Comparison of ENCODE assay signal across 8 mouse cellular contexts in the genomic region with DNA sequence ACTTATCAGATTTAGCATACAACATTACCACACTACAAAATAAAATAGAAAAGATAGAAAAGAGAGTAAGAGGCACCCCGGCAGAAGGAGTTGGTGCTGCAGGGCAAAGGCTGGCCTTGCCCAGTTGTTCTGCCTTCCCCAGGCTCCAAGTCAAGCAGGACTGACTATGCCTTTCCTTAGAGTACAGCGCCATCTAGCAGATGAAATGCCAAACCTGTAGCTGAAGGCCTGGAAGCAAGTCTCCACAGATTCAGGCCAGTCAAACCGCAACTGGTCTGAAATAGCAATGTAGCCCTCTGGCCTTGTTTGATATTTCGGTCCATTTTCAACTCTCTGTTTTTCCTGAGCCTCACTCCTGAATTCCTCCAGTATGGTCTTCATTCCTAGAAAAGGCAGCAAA.
A peak's percentile ranks its signal among the peaks of the same experiment; 100 is the strongest.
DNase-seq lines count a peak whose midpoint lies in the region; ATAC-seq and TF ChIP-seq lines count a peak whose summit lies in the region.

No protein-coding gene starts in this region.

- no peaks in the 10 kb centered on the region for H3K9me3 ChIP-seq in E14TG2a.4 (ENCODE audit: low read length)
- no peaks in the 10 kb centered on the region for H3K9me3 ChIP-seq in forebrain, embryonic 14.5 days (replicated peaks; ENCODE audit: control insufficient read depth, low read length)
- no peaks in the 10 kb centered on the region for H3K9me3 ChIP-seq in hindbrain, embryonic 10.5 days
- H3K9me3 ChIP-seq in lung, embryonic 16.5 days (ENCODE audit: control insufficient read depth, low read length): no peaks in the 10 kb centered on the region

- WGBS in forebrain, embryonic 14.5 days: 46% methylated on average over 4 of the region's 4 CpGs
- WGBS in hindbrain, embryonic 10.5 days: 51% methylated on average over 4 of the region's 4 CpGs
- WGBS in lung, embryonic 16.5 days: 41% methylated on average over 4 of the region's 4 CpGs

- no peaks in the 10 kb centered on the region for H3K36me3 ChIP-seq in E14TG2a.4 (ENCODE audit: insufficient read depth, low read length)
- H3K36me3 ChIP-seq in forebrain, embryonic 14.5 days (ENCODE audit: control insufficient read depth, insufficient read depth, low read length): no peaks in the 10 kb centered on the region
- H3K36me3 ChIP-seq in hindbrain, embryonic 10.5 days: no peaks in the 10 kb centered on the region
- H3K36me3 ChIP-seq in lung, embryonic 16.5 days (ENCODE audit: control insufficient read depth, insufficient read depth, low read length): no peaks in the 10 kb centered on the region

- H3K4me3 ChIP-seq in E14TG2a.4 (replicated peaks; ENCODE audit: low read length): no peak overlapping the region
- H3K4me3 ChIP-seq in forebrain, embryonic 14.5 days (ENCODE audit: low read depth, low read length): no peak overlapping the region
- no peak overlapping the region for H3K4me3 ChIP-seq in hindbrain, embryonic 10.5 days
- H3K4me3 ChIP-seq in lung, embryonic 16.5 days (ENCODE audit: low read length): no peak overlapping the region

- H3K4me2 ChIP-seq in forebrain, embryonic 14.5 days (ENCODE audit: low read length): no peak overlapping the region
- H3K4me2 ChIP-seq in lung, embryonic 16.5 days (ENCODE audit: low read depth, low read length): no peak overlapping the region

- H3K27ac ChIP-seq in forebrain, embryonic 14.5 days (ENCODE audit: low read depth, low read length): no peak overlapping the region
- H3K27ac ChIP-seq in hindbrain, embryonic 10.5 days: no peak overlapping the region
- no peak overlapping the region for H3K27ac ChIP-seq in lung, embryonic 16.5 days (ENCODE audit: low read length)

- DNase-seq in c-Kit-positive CD71-positive TER-119-negative erythroid progenitor cells, embryonic 14.5 days (ENCODE audit: low read depth): peak; percentile 2
- DNase-seq in forebrain, embryonic 14.5 days (ENCODE audit: low spot score): peak; percentile 89
- peak; percentile 72 for DNase-seq in hindbrain, embryonic 10.5 days (ENCODE audit: low spot score)
- peak; percentile 39 to 67 for DNase-seq in layer of hippocampus, adult 8-10 months (ENCODE audit: low spot score in 2 of 2)
- DNase-seq in retina, postnatal 7 days (ENCODE audit: low read depth, low spot score): peak; percentile 63
- DNase-seq in urinary bladder, postnatal 14 days (ENCODE audit: low spot score): peak; percentile 86

- peak; percentile 28; the same call in 1 of the 2 replicates for TF ChIP-seq CTCF in E14TG2a.4 (conservative IDR thresholded peaks at IDR 0.05; ENCODE audit: low read length)

- no peak overlapping the region for H3K9ac ChIP-seq in forebrain, embryonic 14.5 days (ENCODE audit: low read length)
- no peak overlapping the region for H3K9ac ChIP-seq in lung, embryonic 16.5 days (ENCODE audit: low read length)

- no peaks in the 10 kb centered on the region for H3K4me1 ChIP-seq in E14TG2a.4 (replicated peaks; ENCODE audit: low read depth, low read length)
- H3K4me1 ChIP-seq in forebrain, embryonic 14.5 days (ENCODE audit: control insufficient read depth, insufficient read depth, low read length): no peaks in the 10 kb centered on the region
- H3K4me1 ChIP-seq in hindbrain, embryonic 10.5 days (replicated peaks): peaks cover 14% of the 10 kb centered on the region
- peaks cover 5% of the 10 kb centered on the region for H3K4me1 ChIP-seq in lung, embryonic 16.5 days (replicated peaks; ENCODE audit: control insufficient read depth, insufficient read depth, low read length)

- no peaks in the 10 kb centered on the region for H3K27me3 ChIP-seq in E14TG2a.4 (ENCODE audit: insufficient read depth, low read length)
- H3K27me3 ChIP-seq in forebrain, embryonic 14.5 days (replicated peaks; ENCODE audit: control insufficient read depth, insufficient read depth, low read length): no peaks in the 10 kb centered on the region
- no peaks in the 10 kb centered on the region for H3K27me3 ChIP-seq in hindbrain, embryonic 10.5 days (ENCODE audit: insufficient read depth, poor library complexity, severe bottlenecking)
- H3K27me3 ChIP-seq in lung, embryonic 16.5 days (ENCODE audit: control insufficient read depth, insufficient read depth, low read depth, low read length): no peaks in the 10 kb centered on the region

- ATAC-seq in forebrain, embryonic 14.5 days: peak; percentile 77
- peak; percentile 69; the same call in 1 of the 2 replicates for ATAC-seq in lung, embryonic 16.5 days (ENCODE audit: low read depth)

Comparison
In these comparisons a context has a peak if more than half of its experiments do, and no peak if none do; other contexts are left out.
1. DNase-seq: peak in every context shown above with its lines; median percentile 89 in forebrain, embryonic 14.5 days; 86 in urinary bladder, postnatal 14 days; 72 in hindbrain, embryonic 10.5 days; 63 in retina, postnatal 7 days; 53 in layer of hippocampus, adult 8-10 months; 2 in c-Kit-positive CD71-positive TER-119-negative erythroid progenitor cells, embryonic 14.5 days.